Mouse (Mus musculus) granulocyte monocyte progenitor cell, adult 5-6 weeks (primary cell): ENCODE results near the gene Ada. TPM values are rescaled to one million over a fixed set of nuclear protein-coding genes. Genes with fewer than 3 reads are reported as not detected.

Experiments
- ATAC-seq: replicated peaks from 2 replicates; pipeline ENCODE4 v1.8.0; 2016; ENCODE audit warnings: mild to moderate bottlenecking, moderate TSS enrichment, inconsistent platforms; ENCODE audit not compliant: poor library complexity, severe bottlenecking
- total RNA-seq, 2 experiments: library from RNA; stranded (forward) in 1 of 2; stranded (reverse) in 1 of 2; fragments of 200-712, 200-1000 nt in 1 of 2; fragments of >200 nt in 1 of 2; fragmentation: Nextera tagmentation in 1 of 2; gene quantifications; 2 replicates each; pipeline ENCODE4 v1.2.3; 2014 to 2017

Ada gene
- total RNA-seq, 2 experiments from 2014 or later = 17.0 to 22.8 TPM

DNA sequence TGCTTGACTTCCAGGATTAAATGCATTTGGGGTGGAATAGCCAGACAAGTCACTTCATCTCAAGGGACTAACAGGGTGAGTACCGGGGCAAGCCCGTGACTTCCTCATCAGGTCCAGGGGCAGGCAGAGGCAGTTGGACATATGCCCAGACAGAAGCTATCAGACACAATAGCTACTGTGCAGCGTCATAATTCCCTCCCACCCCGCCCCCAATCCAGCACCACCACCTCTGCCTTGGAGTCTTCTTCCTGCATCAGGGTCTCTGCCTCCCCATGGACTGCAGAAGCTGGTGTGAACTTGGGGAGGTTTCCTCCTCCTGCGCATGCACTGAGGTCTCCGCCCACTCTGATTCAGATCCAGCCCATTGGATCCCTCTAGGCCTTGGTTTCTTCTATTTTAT is 14.1 kb downstream of the Ada start:
- ATAC-seq = peak; percentile 76

DNA sequence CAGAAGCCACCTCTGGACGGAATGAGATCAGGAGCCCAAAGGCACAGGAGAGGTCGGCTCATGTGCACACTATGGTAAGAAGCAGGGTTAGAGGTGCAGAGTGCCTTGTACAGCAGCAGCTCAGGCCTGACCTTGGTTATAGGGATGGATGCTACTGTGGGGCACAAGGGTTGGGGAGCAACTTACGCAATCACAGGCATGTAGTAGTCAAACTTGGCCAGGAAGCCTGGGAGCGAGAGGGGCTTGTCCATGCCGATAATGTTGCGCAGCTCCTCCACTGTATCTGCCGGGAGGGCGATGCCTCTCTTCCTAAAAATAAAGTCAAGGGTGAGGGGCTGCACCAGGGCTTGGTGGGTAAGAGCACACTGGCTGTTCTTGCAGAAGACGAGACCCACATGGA is 14.9 kb downstream of the Ada start:
- peak; percentile 53 for ATAC-seq

DNA sequence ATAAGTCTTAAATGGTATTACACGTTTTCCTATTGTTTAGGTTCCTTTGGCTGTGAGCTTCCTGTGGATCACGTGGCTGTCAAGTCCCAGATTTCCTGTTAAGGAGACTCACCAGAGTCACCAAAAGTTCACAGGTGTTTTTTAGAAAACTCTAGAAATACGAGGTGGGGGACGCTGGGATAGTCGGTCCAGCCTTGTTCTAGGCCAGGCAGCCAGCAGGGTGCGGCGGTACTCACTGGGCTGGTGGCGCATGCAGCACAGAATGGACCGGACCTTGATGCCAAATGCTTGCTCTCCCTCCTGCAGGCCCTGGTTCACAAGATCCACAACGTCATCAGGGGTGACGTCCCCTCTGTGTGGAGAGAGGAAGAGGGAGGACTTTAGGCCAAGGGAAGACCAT is 18.0 kb downstream of the Ada start:
- no peak for ATAC-seq

DNA sequence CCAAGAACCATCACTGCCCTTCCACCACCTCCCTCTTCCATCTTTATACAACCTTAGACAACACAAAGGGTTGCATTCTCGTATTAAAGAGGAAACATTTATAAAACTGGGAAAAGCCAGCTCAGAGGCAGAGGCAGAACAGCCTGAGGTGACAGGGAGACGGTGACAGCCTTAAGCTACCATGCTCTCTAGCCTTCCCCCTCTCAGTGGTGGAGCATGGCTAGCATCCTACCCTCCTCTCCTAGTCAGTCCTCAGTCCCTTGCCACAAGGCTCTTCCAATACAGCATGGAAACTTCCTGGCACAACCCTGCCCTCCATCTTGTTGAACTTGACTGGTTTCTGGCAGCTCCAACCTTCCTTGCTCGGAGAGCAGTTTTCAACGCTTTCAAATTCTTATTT is 21.7 kb downstream of the Ada start:
- ATAC-seq = no peak

DNA sequence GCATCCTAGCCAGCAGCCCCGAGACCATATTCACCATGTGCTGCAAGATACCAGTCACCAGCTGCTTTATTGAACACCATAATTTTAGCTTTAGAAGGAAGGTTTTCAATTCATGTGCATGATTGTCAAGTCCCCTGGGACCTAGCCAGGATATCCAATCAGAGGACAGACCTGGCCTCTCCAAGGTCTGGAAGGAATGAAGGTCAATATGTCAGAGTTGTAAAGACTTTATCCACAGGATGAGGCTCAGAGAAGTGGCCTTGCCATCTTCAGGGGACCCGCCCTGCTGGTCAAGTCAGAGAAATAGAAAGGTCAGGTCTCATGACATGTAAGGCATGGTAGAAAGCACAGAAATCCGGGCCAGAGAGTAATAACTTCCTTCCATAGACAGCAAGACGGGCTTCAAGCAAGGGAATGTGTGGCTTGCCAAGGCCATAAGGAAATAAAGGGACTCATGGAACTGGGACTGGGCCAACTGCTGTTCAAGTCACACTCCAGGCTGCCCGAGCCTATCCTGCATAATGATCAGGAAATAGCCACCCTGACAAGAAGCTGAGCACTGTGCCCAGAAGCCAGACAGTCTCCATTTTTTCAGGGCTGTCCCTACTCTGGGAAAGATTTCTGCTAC is 23.2 kb downstream of the Ada start:
- ATAC-seq = no peak

DNA sequence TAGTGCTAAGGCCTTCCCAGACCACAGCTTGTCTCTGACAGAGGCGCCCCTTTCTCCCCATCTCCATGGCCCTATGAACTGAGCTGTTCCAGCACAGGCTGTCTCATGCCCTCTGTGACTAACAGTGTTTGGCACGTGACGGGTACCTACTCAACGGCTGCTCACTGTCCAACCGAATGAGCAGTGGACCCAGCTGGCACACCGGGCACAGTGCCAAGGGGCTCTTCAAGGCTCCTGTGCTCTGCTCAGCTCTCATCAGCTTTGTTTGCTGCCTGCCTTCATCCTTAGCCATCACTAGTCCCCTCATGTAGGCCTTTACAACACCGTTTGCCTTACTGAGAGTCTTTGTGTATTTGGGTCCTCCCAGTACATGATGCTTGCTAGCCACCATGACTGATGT is 27.5 kb downstream of the Ada start:
- no peak for ATAC-seq

DNA sequence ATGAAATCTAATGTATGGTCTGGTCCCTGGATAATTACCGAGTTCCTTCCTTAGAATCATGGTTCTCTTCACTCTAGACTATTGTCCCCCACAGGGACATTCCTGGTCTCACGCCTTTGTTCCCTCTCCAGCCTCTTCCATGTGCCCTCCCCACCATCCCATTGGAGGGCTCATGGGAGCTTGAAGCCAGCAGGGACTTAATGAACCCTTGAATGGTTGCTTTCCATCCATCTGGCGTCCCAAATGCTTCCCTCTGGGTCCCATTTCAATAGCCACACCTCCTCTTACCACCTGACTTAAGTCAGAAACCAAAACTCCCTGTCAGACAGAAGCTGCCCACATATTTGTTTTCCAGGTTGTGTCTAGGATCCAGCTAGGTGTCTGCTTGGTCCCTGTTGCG is 30.4 kb downstream of the Ada start:
- peak; percentile 1; the same call in 1 of the 2 replicates for ATAC-seq

DNA sequence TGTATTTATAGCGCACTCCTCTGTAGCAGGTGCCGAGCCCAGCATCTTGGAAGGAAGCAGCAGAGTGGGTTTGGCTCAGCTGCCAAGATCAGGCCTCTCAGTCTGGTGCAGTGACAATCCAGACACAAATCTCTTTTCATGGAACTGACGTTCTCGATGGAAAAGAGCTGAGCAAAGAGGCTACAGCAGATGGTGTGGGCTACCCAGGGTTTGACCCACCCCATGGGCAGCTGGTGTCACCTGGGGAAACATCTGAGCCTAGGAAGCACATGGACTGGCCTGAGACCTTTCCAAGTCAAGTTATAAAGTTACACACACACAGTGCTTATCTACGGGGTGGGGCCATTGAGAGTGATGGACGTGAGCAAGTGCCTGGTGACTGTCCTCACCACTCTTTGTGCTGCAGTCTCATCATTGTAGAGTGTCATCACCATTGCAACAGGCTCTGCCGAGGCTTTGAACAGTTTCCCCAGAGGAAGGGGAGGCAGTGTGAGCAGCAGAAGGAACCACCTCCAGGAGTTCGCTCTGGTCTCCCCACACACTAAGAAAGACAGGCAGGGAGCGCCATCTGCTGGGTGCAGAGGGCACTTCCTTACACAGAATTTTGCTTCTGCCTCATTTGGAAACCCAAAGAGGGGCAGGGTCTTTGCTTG is 31.0 kb downstream of the Ada start:
- ATAC-seq = peak; percentile 94

DNA sequence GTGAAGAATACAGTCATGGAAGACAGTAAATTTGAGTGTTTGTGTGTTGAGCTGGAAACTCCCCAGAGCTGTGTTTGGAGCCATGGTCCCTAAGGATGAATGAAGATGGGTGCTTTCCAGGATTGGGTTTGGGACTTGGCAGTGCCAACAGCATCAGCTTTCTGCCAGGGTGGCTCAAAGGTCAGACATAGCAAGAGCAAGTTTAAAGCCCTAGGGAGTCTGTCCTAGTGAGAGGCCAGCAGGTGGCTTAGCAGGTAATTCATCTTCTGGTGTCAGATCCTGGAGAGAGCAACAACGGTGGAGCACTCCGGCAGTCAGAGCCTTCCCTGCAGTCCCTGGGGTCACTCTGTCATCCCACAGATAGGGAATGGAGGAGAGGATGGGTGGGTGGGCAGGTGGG is 31.5 kb downstream of the Ada start:
- ATAC-seq = no peak

DNA sequence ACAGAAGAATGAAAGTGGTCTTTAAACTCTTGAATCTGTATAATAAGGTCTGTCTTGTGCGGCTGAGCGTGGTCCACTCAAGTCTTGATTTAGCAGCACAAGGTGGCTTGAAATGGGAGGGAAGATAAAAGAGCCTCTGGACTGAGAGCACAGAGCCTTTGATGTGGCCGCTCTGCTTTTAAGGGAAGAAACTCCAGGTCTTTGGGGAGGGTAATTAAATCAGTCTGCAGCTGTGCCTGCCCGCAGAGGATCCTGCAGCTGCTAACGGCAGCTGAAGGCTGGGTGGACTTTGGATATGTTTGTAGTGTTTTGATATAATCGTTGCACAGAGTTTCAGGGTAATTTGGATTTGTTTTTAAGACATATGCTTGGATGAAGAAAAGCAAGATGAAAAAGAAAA is 33.2 kb downstream of the Ada start:
- no peak for ATAC-seq

DNA sequence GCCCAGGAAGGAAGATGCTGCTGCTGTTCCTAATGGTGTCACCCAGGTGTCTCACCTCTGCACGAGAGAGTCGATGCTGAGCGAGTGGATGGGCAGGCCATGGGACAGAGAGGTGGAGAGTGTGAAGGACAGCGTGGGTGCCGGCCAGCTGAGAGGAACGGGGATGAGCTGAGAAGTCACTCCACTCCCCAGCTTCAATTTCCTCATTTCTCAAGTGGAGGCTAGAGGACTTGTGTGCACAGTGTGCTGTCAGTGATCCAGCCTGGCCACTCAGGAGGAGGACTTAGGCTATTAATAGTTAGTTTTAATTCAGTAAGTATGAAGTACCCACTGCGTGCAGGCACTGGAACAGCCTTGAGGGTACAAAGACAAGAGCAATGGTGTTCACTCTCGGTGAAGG is 33.6 kb downstream of the Ada start:
- ATAC-seq = peak; percentile 17

DNA sequence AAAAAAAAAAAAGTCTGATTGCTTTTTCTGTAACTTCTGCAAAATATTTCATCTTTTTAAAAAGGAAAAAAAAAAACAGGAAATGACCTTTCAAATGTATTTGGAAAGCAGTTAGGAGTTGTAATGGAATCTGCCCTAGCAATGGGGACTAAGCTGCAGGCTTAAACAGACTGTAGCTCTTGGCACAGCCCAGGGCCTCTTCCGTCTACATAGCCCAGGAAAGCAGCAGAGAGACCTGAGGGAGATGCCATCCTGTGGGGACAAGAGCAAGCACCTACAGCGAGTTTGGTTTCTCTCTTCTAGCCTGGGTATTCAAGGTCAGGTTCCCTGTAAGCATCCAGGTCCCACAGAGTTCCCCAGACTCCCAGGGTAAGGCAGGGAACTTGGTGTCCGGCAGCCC is 36.7 kb downstream of the Ada start:
- peak; percentile 41 for ATAC-seq

DNA sequence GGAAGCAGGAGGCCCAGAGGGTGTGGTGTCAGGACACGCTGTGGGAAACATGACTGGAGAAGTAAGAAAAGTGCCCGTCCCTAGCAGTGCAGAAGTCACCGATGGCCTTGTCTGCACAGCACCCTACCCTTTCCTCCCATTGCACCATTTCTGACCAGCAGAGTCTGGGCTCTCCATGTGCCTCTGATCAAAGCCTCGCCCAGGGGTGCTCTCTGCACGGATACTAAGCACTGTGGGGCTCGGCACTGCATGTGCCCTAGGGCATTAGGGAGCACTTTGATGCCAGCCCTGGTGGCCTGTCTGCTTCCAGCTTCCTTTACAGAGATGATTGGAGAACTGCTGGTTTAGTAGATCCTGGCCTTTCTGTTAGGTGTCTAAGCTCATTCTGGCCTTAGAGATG is 37.2 kb downstream of the Ada start:
- ATAC-seq = peak; percentile 30

DNA sequence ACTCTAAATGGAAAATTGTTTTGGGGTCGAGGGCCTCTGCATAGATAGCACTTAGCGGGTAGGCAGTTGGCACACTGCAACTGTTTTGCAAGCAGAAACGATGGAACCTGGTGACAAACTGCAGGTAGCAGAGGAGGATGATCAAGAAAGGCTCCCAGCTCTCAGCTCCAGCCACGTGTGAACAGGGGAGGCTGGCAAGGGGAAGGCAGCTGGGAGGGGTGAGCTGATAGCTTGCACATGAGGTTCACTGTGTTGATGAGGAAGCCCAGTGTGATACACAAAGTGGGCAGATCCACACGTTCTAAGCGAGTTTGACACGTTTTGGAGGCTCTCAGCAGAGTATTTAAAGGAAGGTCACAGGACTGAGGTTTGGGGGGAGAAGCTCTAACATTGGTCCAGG is 37.6 kb downstream of the Ada start:
- peak; percentile 20 for ATAC-seq

DNA sequence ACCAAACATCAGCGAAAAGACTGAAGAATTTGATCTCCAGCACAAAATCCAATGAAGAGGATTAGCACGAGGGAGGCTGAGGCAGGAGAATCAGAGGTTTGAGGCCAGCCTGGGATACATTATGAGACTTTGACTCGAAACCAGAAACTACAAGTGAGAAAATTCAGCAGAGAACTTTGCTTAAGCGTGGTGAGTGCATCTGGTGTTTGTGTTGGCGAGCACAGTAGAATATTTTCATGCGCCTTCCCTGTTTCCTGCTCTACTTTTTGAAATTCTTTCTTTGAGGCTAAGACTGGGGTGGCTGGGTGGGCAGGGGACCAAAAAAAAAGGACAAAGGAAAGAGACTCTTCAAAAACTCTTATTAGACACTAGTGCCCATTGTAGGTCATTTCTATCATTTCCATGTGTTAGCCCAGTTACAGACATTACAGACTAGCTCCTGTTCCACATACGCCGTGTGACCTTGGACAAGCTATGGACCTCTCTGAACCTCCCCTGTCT is 38.6 kb downstream of the Ada start:
- no peak for ATAC-seq

DNA sequence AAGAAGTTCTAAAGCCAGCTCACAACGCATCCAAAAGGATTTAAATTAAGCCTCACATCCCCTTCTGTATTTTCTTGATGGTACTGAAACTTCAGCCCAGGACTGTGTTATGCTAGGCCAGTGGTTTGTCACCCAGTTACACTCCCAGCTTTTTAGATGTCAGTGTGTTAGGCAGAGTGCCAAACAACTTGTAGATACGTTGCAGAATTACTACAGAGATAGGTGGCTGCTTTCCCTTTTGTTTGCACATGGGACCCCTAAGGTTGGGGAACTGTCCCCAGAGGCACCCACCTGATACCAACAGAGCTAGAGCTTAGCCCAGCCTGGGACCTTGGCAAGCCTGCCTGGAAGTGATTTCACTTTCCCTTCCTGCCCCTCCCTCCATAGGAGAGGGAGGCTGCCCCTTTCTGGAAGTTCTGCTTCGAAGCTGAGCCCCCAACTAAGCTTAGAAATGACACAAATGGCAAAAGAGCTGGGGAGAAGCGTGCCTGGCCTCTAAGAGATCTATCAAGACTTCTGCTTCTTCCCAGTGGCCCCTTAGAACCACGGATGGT is 39.4 kb downstream of the Ada start:
- ATAC-seq = peak; percentile 41

DNA sequence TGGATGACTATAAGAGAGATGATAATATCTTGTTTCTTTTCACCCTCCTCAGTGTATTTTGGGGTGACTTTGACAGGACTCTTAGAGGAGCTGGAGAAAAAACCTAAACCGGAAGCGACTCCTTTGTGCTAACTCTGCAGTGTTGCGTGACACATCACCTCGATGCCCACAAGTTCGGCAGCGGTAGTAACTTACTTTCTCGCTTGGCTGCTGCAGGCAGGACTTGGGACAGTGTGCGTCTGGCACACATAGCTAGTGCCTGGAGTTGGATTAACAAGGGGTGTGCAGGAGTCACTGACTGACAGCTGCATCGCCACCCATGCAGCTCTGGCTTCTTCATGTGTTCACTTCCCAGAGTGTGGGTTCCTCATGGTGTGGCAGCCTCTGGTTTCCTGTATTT is 40.0 kb downstream of the Ada start:
- peak; percentile 11; the same call in 1 of the 2 replicates for ATAC-seq

DNA sequence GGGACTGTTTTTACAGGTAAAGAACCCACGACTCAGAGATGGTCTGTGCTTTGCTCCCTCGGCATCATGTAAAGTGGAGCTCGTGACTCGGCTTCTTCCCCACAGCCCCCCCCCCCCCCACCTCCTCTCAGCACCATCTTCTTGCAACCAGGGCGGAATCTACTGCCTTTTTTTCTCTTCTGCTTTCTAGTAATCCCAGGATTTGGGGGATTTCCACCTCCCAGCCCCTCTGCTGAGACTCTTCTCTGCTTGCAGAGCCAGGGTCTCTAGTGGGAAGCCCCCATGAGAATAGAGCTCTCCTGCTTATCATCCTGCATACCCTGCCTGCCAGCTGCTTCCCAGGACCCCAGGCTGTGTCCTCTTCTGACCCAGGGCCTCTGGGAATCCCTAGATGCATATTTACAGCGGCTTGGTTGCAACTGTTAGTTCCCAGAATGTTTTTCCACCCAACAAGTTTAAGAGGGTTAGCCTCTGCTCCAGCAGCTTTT is 41.2 kb downstream of the Ada start:
- no peak for ATAC-seq

DNA sequence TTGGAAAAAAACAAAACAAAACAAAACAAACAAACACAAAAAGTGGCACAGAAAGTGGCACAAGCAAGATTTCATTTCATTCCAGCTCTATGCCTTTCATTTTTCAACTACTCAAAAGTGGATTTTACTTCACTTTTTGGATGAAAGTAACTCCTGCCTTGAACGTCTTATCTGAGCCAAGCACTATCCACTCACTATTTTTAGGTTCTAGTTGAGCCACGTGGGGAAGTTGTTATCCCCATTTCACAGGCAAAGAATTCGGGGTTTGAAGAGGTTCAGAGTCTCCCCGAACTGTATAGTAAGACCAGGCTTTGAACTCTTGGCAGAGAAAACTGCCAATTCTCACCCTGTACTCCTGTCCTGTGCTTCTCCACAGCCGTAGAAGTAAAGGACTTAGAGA is 41.7 kb downstream of the Ada start:
- ATAC-seq = no peak

DNA sequence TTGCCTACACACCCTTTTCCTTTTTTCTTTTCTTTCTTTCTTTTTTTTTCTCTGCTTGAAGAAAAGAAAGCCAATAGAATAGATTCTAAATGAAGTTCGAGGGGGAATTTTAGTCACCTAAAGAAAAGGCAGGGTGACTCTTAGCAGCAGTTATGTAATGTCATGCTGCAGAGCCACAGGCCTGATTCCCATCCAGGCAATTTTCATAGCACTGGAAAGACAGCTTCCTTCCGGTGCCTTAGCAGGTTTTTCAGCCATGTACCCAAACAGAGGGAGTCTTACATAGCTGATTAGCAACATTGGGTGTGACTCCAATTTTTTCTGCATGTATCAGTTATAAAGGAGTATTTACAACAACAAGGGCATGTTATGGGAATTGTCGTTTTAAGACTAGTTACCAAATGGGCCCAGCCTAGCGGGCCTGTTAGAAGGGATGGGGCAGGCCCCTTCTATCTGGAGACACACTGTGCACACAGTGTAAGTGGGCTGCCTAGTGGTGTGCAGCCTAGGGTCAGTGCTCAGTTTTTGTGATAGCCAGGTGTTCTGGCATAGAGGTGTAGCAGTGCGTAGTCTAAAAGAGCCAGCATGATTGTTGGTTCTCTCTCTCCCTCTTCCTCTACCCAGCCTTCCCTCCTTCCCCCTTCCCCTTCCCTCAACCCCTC is 46.3 kb downstream of the Ada start:
- ATAC-seq = no peak

DNA sequence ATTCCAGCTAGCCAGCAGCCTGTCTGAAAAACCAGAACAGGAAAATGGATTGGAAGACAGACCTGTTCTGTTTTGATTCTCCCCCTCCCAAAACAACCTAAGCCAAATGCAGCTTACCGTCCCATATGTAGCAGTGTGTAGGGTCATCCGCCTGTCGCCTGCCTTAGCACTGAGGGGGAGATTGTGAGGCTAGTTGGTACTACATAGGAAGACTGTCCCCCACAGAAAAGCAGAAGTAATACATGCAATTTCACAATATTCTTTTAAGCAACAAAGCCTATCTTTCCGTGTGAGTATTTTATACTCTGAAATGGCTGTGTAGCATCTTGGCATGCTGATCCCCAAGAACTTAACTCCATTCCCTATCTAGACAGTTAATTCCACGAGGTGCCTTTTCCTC is 47.1 kb downstream of the Ada start:
- ATAC-seq = peak; percentile 84
